Mouse (Mus musculus): ENCODE measurements around the gene Svs6. TPM values are rescaled to one million over a fixed set of nuclear protein-coding genes. Genes with fewer than 3 reads are reported as not detected.

The Svs6 gene
- polyA plus RNA-seq, 1 experiment from 2014 or later: not detected

- H3K27ac ChIP-seq (ENCODE audit: low read depth, low read length): no peak overlapping the region
- no peaks in the 10 kb centered on the region for H3K27me3 ChIP-seq (replicated peaks; ENCODE audit: control insufficient read depth, insufficient read depth, low read length)
- no peaks in the 10 kb centered on the region for H3K36me3 ChIP-seq (ENCODE audit: control insufficient read depth, insufficient read depth, low read length)
- H3K4me2 ChIP-seq (ENCODE audit: low read length): no peak overlapping the region
- no peak for ATAC-seq
- H3K4me3 ChIP-seq (ENCODE audit: low read length): no peak overlapping the region
- no peaks in the 10 kb centered on the region for H3K4me1 ChIP-seq (ENCODE audit: control insufficient read depth, insufficient read depth, low read depth, low read length)
- no peak overlapping the region for H3K9ac ChIP-seq (ENCODE audit: low read depth, low read length)
- 86% methylated on average over 3 of the region's 3 CpGs for WGBS
- no peaks in the 10 kb centered on the region for H3K9me3 ChIP-seq (ENCODE audit: control insufficient read depth, low read length)
Measured at GRCm38 (mm10) chr2:164352697-164353096, 36.1 kb downstream of the Svs6 start.

- H3K4me1 ChIP-seq (ENCODE audit: control insufficient read depth, insufficient read depth, low read depth, low read length): no peaks in the 10 kb centered on the region
- ATAC-seq: no peak
- no peaks in the 10 kb centered on the region for H3K36me3 ChIP-seq (ENCODE audit: control insufficient read depth, insufficient read depth, low read length)
- H3K4me3 ChIP-seq (ENCODE audit: low read length): no peak overlapping the region
- H3K9me3 ChIP-seq (ENCODE audit: control insufficient read depth, low read length): no peaks in the 10 kb centered on the region
- H3K27ac ChIP-seq (ENCODE audit: low read depth, low read length): no peak overlapping the region
- H3K9ac ChIP-seq (ENCODE audit: low read depth, low read length): no peak overlapping the region
- H3K4me2 ChIP-seq (ENCODE audit: low read length): no peak overlapping the region
- no peaks in the 10 kb centered on the region for H3K27me3 ChIP-seq (replicated peaks; ENCODE audit: control insufficient read depth, insufficient read depth, low read length)
- WGBS: 94% methylated on average over 11 of the region's 11 CpGs
Measured at GRCm38 (mm10) chr2:164353356-164353755, 36.8 kb downstream of the Svs6 start.

GRCm38 (mm10) chr2:164356177-164356967 is 39.8 kb downstream of the Svs6 start:
- no peaks in the 10 kb centered on the region for H3K36me3 ChIP-seq (ENCODE audit: control insufficient read depth, insufficient read depth, low read length)
- ATAC-seq: no peak

GRCm38 (mm10) chr2:164358373-164358772 is 41.8 kb downstream of the Svs6 start:
- Histone ChIP-seq H3K9me3 (ENCODE audit: control insufficient read depth, low read length) (no peaks in the 10 kb centered on the region), H3K27me3 (replicated peaks; ENCODE audit: control insufficient read depth, insufficient read depth, low read length) (no peaks in the 10 kb centered on the region), H3K4me1 (ENCODE audit: control insufficient read depth, insufficient read depth, low read depth, low read length) (no peaks in the 10 kb centered on the region), H3K4me3 (ENCODE audit: low read length) (no peak overlapping the region), H3K36me3 (ENCODE audit: control insufficient read depth, insufficient read depth, low read length) (no peaks in the 10 kb centered on the region), H3K27ac (ENCODE audit: low read depth, low read length) (no peak overlapping the region), H3K9ac (ENCODE audit: low read depth, low read length) (no peak overlapping the region), H3K4me2 (ENCODE audit: low read length) (no peak overlapping the region)
- WGBS: 81% methylated on average over 3 of the region's 3 CpGs
- no peak for ATAC-seq

More at GRCm38 (mm10) chr2:164356177-164356967, 39.8 kb downstream of the Svs6 start:
- Histone ChIP-seq H3K27me3 (replicated peaks; ENCODE audit: control insufficient read depth, insufficient read depth, low read length) (no peaks in the 10 kb centered on the region), H3K4me2 (ENCODE audit: low read length) (no peak overlapping the region), H3K4me1 (ENCODE audit: control insufficient read depth, insufficient read depth, low read depth, low read length) (no peaks in the 10 kb centered on the region), H3K9me3 (ENCODE audit: control insufficient read depth, low read length) (no peaks in the 10 kb centered on the region), H3K4me3 (ENCODE audit: low read length) (no peak overlapping the region), H3K27ac (ENCODE audit: low read depth, low read length) (no peak overlapping the region), H3K9ac (ENCODE audit: low read depth, low read length) (no peak overlapping the region)
- WGBS: 80% methylated on average over 11 of the region's 11 CpGs

GRCm38 (mm10) chr2:164359031-164359430 is 42.5 kb downstream of the Svs6 start:
- ATAC-seq: no peak
- WGBS: 79% methylated on average over 5 of the region's 5 CpGs
- no peaks in the 10 kb centered on the region for H3K9me3 ChIP-seq (ENCODE audit: control insufficient read depth, low read length)

GRCm38 (mm10) chr2:164359668-164360067 is 43.1 kb downstream of the Svs6 start:
- H3K9ac ChIP-seq (ENCODE audit: low read depth, low read length): no peak overlapping the region
- 70% methylated on average over 5 of the region's 5 CpGs for WGBS
- ATAC-seq: no peak

More at GRCm38 (mm10) chr2:164359031-164359430, 42.5 kb downstream of the Svs6 start:
- Histone ChIP-seq H3K4me1 (ENCODE audit: control insufficient read depth, insufficient read depth, low read depth, low read length) (no peaks in the 10 kb centered on the region), H3K4me3 (ENCODE audit: low read length) (no peak overlapping the region), H3K27me3 (replicated peaks; ENCODE audit: control insufficient read depth, insufficient read depth, low read length) (no peaks in the 10 kb centered on the region), H3K9ac (ENCODE audit: low read depth, low read length) (no peak overlapping the region), H3K27ac (ENCODE audit: low read depth, low read length) (no peak overlapping the region), H3K4me2 (ENCODE audit: low read length) (no peak overlapping the region), H3K36me3 (ENCODE audit: control insufficient read depth, insufficient read depth, low read length) (no peaks in the 10 kb centered on the region)

GRCm38 (mm10) chr2:164360974-164361657 is 44.6 kb downstream of the Svs6 start:
- Histone ChIP-seq H3K36me3 (ENCODE audit: control insufficient read depth, insufficient read depth, low read length) (no peaks in the 10 kb centered on the region), H3K4me3 (ENCODE audit: low read length) (no peak overlapping the region), H3K27ac (ENCODE audit: low read depth, low read length) (no peak overlapping the region), H3K4me2 (ENCODE audit: low read length) (no peak overlapping the region), H3K9me3 (ENCODE audit: control insufficient read depth, low read length) (no peaks in the 10 kb centered on the region), H3K4me1 (ENCODE audit: control insufficient read depth, insufficient read depth, low read depth, low read length) (no peaks in the 10 kb centered on the region), H3K27me3 (replicated peaks; ENCODE audit: control insufficient read depth, insufficient read depth, low read length) (no peaks in the 10 kb centered on the region), H3K9ac (ENCODE audit: low read depth, low read length) (no peak overlapping the region)
- 29% methylated on average over 13 of the region's 13 CpGs for WGBS
- no peak for ATAC-seq

More at GRCm38 (mm10) chr2:164359668-164360067, 43.1 kb downstream of the Svs6 start:
- Histone ChIP-seq H3K36me3 (ENCODE audit: control insufficient read depth, insufficient read depth, low read length) (no peaks in the 10 kb centered on the region), H3K27me3 (replicated peaks; ENCODE audit: control insufficient read depth, insufficient read depth, low read length) (no peaks in the 10 kb centered on the region), H3K4me1 (ENCODE audit: control insufficient read depth, insufficient read depth, low read depth, low read length) (no peaks in the 10 kb centered on the region), H3K4me2 (ENCODE audit: low read length) (no peak overlapping the region), H3K9me3 (ENCODE audit: control insufficient read depth, low read length) (no peaks in the 10 kb centered on the region), H3K4me3 (ENCODE audit: low read length) (no peak overlapping the region), H3K27ac (ENCODE audit: low read depth, low read length) (no peak overlapping the region)

GRCm38 (mm10) chr2:164366947-164367346 is 50.4 kb downstream of the Svs6 start:
- no peaks in the 10 kb centered on the region for H3K4me1 ChIP-seq (ENCODE audit: control insufficient read depth, insufficient read depth, low read depth, low read length)
- H3K27me3 ChIP-seq (replicated peaks; ENCODE audit: control insufficient read depth, insufficient read depth, low read length): no peaks in the 10 kb centered on the region
- H3K4me3 ChIP-seq (ENCODE audit: low read length): no peak overlapping the region
- no peaks in the 10 kb centered on the region for H3K9me3 ChIP-seq (ENCODE audit: control insufficient read depth, low read length)
- no peak for ATAC-seq
- no peaks in the 10 kb centered on the region for H3K36me3 ChIP-seq (ENCODE audit: control insufficient read depth, insufficient read depth, low read length)
- no peak overlapping the region for H3K4me2 ChIP-seq (ENCODE audit: low read length)
- H3K9ac ChIP-seq (ENCODE audit: low read depth, low read length): no peak overlapping the region
- WGBS: 58% methylated on average over 3 of the region's 3 CpGs
- H3K27ac ChIP-seq (ENCODE audit: low read depth, low read length): no peak overlapping the region
